Mouse (Mus musculus) ES-E14 (cell line): ENCODE data around the gene Mamdc2.

Experiments
- CHD2 ChIP-seq: IDR thresholded peaks from 2 replicates; pipeline ENCODE4 v1.6.1; 2014; ENCODE audit warnings: mild to moderate bottlenecking, low read depth, low read length, inconsistent platforms
- MAFK ChIP-seq: IDR thresholded peaks from 2 replicates; pipeline ENCODE4 v1.6.1; 2014; ENCODE audit warnings: mild to moderate bottlenecking, low read depth, low read length, inconsistent platforms; ENCODE audit not compliant: insufficient read depth
- ZC3H11A ChIP-seq: IDR thresholded peaks from 2 replicates; pipeline ENCODE4 v1.6.1; 2012; ENCODE audit warnings: low read depth, mild to moderate bottlenecking, inconsistent platforms, low read length, borderline replicate concordance
- ZNF384 ChIP-seq: IDR thresholded peaks from 2 replicates; pipeline ENCODE4 v1.6.1; 2012; ENCODE audit warnings: low read depth, low read length, inconsistent platforms

GRCm38 (mm10) chr19:23373728-23374127, 74.5 kb downstream of the Mamdc2 start:
- TF ChIP-seq ZNF384 (no peak), ZC3H11A (no peak), CHD2 (no peak), MAFK (no peak)
